Mouse (Mus musculus): Measurements from ENCODE around the gene Rnd3. TPM values are rescaled to one million over a fixed set of nuclear protein-coding genes. Genes with fewer than 3 reads are reported as not detected.

The Rnd3 gene
- polyA plus RNA-seq, 1 experiment from 2014 or later, result 53.8 TPM

DNA sequence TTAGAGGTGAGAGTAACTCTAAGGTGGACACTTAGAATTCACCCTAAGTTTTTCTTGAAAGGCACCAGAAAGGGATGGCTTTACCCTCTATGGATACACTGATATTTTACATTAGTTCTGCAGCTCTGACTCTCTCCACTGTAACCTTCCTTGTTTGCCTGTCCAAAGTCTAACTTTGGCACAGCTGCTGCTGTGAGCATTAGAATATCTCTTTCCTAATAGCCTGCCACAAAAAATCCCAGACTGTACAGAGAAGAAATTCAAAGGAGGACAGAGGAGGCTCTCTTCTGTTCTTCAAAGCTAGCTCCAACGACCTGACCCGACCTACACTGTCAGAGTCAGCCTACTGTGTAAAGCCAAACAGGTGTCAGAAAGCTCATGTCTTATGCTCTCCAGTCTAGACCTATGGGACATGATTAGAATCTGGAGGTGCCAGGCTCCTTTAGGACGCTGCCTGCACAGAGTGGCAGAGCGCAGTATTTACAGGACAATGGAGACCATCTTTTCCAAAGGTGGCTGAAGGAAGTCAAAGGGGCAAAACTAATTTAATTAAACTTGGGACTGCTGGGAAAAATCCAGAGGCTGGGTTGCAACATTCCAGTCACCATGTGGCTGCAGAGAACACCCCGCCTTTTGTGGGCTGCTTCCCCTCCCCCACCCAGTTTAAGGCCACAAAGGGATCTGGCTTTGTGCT lies 9.5 kb downstream of the Rnd3 start:
- Histone ChIP-seq H3K4me2 (ENCODE audit: low read depth, low read length) (peak overlapping the region; percentile 5; the same call in 1 of the 2 replicates), H3K27me3 (replicated peaks; ENCODE audit: control insufficient read depth, insufficient read depth, low read length) (no peaks in the 10 kb centered on the region), H3K9me3 (ENCODE audit: control insufficient read depth, low read length) (no peaks in the 10 kb centered on the region), H3K27ac (ENCODE audit: low read length) (peak overlapping the region; percentile 93), H3K36me3 (ENCODE audit: control insufficient read depth, insufficient read depth, low read length) (peaks cover 11% of the 10 kb centered on the region), H3K4me3 (ENCODE audit: low read length) (0 out of 2 replicates have a peak overlapping the region, but pooled peaks have one; percentile 23), H3K9ac (ENCODE audit: low read depth, low read length) (peak overlapping the region; percentile 4; the same call in 1 of the 2 replicates), H3K4me1 (ENCODE audit: control insufficient read depth, insufficient read depth, low read length) (peaks cover 68% of the 10 kb centered on the region)
- peak; percentile 57 for ATAC-seq
- WGBS, result 21% methylated on average over 5 of the region's 5 CpGs

DNA sequence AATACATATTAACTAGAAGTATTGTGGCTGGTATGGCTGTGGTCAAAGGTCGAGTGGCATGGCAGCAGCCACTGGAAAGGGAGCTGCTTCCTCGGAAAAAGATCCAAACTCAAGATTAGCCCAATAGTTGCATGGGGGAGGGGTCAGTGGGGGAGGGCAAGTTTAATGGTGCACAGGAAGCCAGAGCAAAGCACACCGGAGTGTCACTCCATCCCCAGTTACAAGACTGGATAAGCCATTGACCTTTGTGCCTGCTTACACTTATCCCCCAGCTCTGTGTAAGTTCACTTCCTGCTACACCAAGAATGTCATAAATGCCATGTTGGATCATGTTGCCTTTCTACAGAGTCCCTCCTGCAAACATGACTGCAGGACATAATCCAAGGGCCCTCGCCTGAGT lies 11.2 kb downstream of the Rnd3 start:
- Histone ChIP-seq H3K9ac (ENCODE audit: low read depth, low read length) (no peak overlapping the region), H3K27ac (ENCODE audit: low read length) (peak overlapping the region; percentile 34), H3K4me3 (ENCODE audit: low read length) (no peak overlapping the region), H3K9me3 (ENCODE audit: control insufficient read depth, low read length) (no peaks in the 10 kb centered on the region), H3K27me3 (replicated peaks; ENCODE audit: control insufficient read depth, insufficient read depth, low read length) (no peaks in the 10 kb centered on the region), H3K4me2 (ENCODE audit: low read depth, low read length) (peak overlapping the region; percentile 26; the same call in 1 of the 2 replicates), H3K4me1 (ENCODE audit: control insufficient read depth, insufficient read depth, low read length) (peaks cover 57% of the 10 kb centered on the region), H3K36me3 (ENCODE audit: control insufficient read depth, insufficient read depth, low read length) (peaks cover 16% of the 10 kb centered on the region)
- 32% methylated on average over 4 of the region's 4 CpGs for WGBS
- ATAC-seq, result peak; percentile 90

DNA sequence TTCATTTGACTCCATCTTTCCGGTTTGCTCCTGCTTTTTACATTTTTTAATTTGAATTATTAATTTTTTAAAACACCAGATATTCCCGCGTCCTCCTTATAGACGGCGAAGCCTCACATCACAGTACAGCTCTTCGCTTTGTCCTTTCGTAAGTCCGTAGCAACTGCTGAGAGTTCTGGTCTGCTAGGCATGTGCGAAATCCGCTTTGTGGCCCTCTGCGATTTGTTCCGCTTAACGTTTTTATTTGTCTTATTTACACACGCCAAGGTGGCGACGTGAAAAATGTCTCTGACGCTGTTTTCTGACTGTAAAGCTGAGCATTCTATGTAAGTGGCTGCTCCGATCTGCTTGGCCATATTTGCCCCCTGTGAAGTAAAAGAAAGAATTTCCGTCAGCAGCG lies 16.7 kb downstream of the Rnd3 start:
- no peak overlapping the region for H3K9ac ChIP-seq (ENCODE audit: low read depth, low read length)
- ATAC-seq, result no peak
- H3K9me3 ChIP-seq (ENCODE audit: control insufficient read depth, low read length), result no peaks in the 10 kb centered on the region
- H3K4me3 ChIP-seq (ENCODE audit: low read length), result no peak overlapping the region
- H3K27me3 ChIP-seq (replicated peaks; ENCODE audit: control insufficient read depth, insufficient read depth, low read length), result no peaks in the 10 kb centered on the region
- H3K27ac ChIP-seq (ENCODE audit: low read length), result no peak overlapping the region
- peaks cover 19% of the 10 kb centered on the region for H3K4me1 ChIP-seq (ENCODE audit: control insufficient read depth, insufficient read depth, low read length)
- H3K4me2 ChIP-seq (ENCODE audit: low read depth, low read length), result no peak overlapping the region
- WGBS, result 89% methylated on average over 20 of the region's 20 CpGs
- H3K36me3 ChIP-seq (ENCODE audit: control insufficient read depth, insufficient read depth, low read length), result peaks cover 35% of the 10 kb centered on the region

- H3K9ac ChIP-seq (ENCODE audit: low read depth, low read length), result no peak overlapping the region
- ATAC-seq, result peak; percentile 75
- no peak overlapping the region for H3K4me3 ChIP-seq (ENCODE audit: low read length)
- H3K4me1 ChIP-seq (ENCODE audit: control insufficient read depth, insufficient read depth, low read length), result no peaks in the 10 kb centered on the region
- WGBS, result 71% methylated on average over 4 of the region's 4 CpGs
- H3K36me3 ChIP-seq (ENCODE audit: control insufficient read depth, insufficient read depth, low read length), result peaks cover 21% of the 10 kb centered on the region
- H3K9me3 ChIP-seq (ENCODE audit: control insufficient read depth, low read length), result no peaks in the 10 kb centered on the region
- H3K27me3 ChIP-seq (replicated peaks; ENCODE audit: control insufficient read depth, insufficient read depth, low read length), result no peaks in the 10 kb centered on the region
- H3K27ac ChIP-seq (ENCODE audit: low read length), result no peak overlapping the region
- no peak overlapping the region for H3K4me2 ChIP-seq (ENCODE audit: low read depth, low read length)
These were observed 20.8 kb downstream of the Rnd3 start for GRCm38 (mm10) chr2:51128090-51128489.

DNA sequence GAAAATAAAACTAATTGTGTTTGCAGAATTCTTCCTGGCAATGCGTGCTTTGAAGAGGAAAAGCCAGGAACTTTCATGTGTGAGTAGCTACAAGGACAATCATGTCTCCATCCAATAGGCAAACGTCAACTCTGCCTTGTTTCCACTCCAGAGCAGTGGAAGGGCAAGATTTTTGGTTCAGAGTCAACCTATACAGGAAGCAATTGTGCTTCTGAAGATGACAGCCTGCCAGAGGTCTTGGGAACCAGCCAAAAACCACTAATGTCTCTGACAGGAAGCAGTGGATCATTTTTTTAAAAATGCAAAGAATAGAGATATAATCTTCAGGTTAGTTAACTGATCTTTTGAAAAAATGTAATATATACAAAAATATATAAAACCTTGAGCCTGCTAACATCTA lies 38.6 kb downstream of the Rnd3 start:
- Histone ChIP-seq H3K36me3 (ENCODE audit: control insufficient read depth, insufficient read depth, low read length) (no peaks in the 10 kb centered on the region), H3K4me2 (ENCODE audit: low read depth, low read length) (no peak overlapping the region), H3K9ac (ENCODE audit: low read depth, low read length) (no peak overlapping the region), H3K4me1 (ENCODE audit: control insufficient read depth, insufficient read depth, low read length) (no peaks in the 10 kb centered on the region), H3K27ac (ENCODE audit: low read length) (no peak overlapping the region), H3K9me3 (ENCODE audit: control insufficient read depth, low read length) (no peaks in the 10 kb centered on the region), H3K27me3 (replicated peaks; ENCODE audit: control insufficient read depth, insufficient read depth, low read length) (no peaks in the 10 kb centered on the region), H3K4me3 (ENCODE audit: low read length) (no peak overlapping the region)
- no peak for ATAC-seq
- 36% methylated on average over 2 of the region's 2 CpGs for WGBS

DNA sequence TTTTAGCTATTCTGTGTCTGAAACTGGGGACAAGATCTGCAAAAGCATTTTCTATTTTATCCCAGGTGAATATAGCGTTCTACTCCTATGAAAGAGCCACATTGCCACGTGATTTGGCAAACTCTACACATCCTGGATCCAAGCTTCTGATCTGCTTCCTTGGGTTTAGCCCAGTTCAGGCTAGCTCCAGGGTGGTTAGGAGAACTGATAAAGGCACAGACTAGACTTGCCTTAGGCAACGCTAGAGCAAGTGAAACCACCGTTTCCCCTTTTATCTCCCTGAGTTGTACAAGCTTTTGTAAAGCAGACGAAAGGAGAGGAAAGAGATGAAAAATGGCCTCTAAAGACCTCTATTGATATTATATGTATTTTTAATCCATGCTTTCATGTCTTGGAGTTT lies 40.3 kb downstream of the Rnd3 start:
- H3K9me3 ChIP-seq (ENCODE audit: control insufficient read depth, low read length), result no peaks in the 10 kb centered on the region
- no peaks in the 10 kb centered on the region for H3K4me1 ChIP-seq (ENCODE audit: control insufficient read depth, insufficient read depth, low read length)
- H3K4me2 ChIP-seq (ENCODE audit: low read depth, low read length), result no peak overlapping the region
- WGBS, result 71% methylated on average over 5 of the region's 5 CpGs
- no peak overlapping the region for H3K9ac ChIP-seq (ENCODE audit: low read depth, low read length)
- H3K36me3 ChIP-seq (ENCODE audit: control insufficient read depth, insufficient read depth, low read length), result no peaks in the 10 kb centered on the region
- no peaks in the 10 kb centered on the region for H3K27me3 ChIP-seq (replicated peaks; ENCODE audit: control insufficient read depth, insufficient read depth, low read length)
- no peak overlapping the region for H3K27ac ChIP-seq (ENCODE audit: low read length)
- no peak overlapping the region for H3K4me3 ChIP-seq (ENCODE audit: low read length)
- ATAC-seq, result no peak

GRCm38 (mm10) chr2:51101187-51101586 lies 47.7 kb downstream of the Rnd3 start:
- no peak overlapping the region for H3K4me3 ChIP-seq (ENCODE audit: low read length)
- 47% methylated on average over 4 of the region's 4 CpGs for WGBS
- no peaks in the 10 kb centered on the region for H3K36me3 ChIP-seq (ENCODE audit: control insufficient read depth, insufficient read depth, low read length)
- H3K9me3 ChIP-seq (ENCODE audit: control insufficient read depth, low read length), result no peaks in the 10 kb centered on the region
- peak; percentile 46 for ATAC-seq
- 0 out of 2 replicates have a peak, but pooled peaks cover 5% of the 10 kb centered on the region for H3K4me1 ChIP-seq (ENCODE audit: control insufficient read depth, insufficient read depth, low read length)
- no peak overlapping the region for H3K4me2 ChIP-seq (ENCODE audit: low read depth, low read length)
- H3K27ac ChIP-seq (ENCODE audit: low read length), result no peak overlapping the region
- H3K9ac ChIP-seq (ENCODE audit: low read depth, low read length), result no peak overlapping the region
- H3K27me3 ChIP-seq (replicated peaks; ENCODE audit: control insufficient read depth, insufficient read depth, low read length), result no peaks in the 10 kb centered on the region

- ATAC-seq, result no peak
- Histone ChIP-seq H3K9ac (ENCODE audit: low read depth, low read length) (no peak overlapping the region), H3K4me2 (ENCODE audit: low read depth, low read length) (no peak overlapping the region), H3K4me3 (ENCODE audit: low read length) (no peak overlapping the region), H3K4me1 (ENCODE audit: control insufficient read depth, insufficient read depth, low read length) (0 out of 2 replicates have a peak, but pooled peaks cover 5% of the 10 kb centered on the region), H3K27me3 (replicated peaks; ENCODE audit: control insufficient read depth, insufficient read depth, low read length) (no peaks in the 10 kb centered on the region), H3K9me3 (ENCODE audit: control insufficient read depth, low read length) (no peaks in the 10 kb centered on the region), H3K27ac (ENCODE audit: low read length) (no peak overlapping the region), H3K36me3 (ENCODE audit: control insufficient read depth, insufficient read depth, low read length) (no peaks in the 10 kb centered on the region)
- 65% methylated on average over 9 of the region's 9 CpGs for WGBS
These were observed 48.9 kb downstream of the Rnd3 start for GRCm38 (mm10) chr2:51099987-51100386.

DNA sequence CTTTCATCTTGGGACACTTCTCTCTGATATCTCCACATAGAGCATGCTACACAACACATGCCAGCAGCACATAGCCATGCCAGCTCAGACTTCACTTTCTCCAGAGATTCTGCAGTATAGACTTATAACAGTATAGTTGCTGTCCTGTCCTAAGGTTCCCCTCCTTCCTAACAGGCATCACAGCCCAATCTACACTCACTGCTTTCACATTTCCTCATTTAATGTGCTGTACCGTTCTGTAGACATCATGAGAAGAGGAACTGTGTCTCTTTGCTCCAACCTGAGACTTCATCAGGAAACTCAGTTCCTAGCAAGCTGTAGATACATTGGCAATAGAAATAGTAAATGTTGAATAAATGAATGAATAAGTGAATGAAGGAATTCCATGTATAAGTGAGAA lies 49.7 kb downstream of the Rnd3 start:
- no peak for ATAC-seq
- 80% methylated on average over 1 of the region's 1 CpGs for WGBS
- no peak overlapping the region for H3K4me3 ChIP-seq (ENCODE audit: low read length)
- no peak overlapping the region for H3K4me2 ChIP-seq (ENCODE audit: low read depth, low read length)
- no peak overlapping the region for H3K27ac ChIP-seq (ENCODE audit: low read length)
- H3K9me3 ChIP-seq (ENCODE audit: control insufficient read depth, low read length), result no peaks in the 10 kb centered on the region
- no peak overlapping the region for H3K9ac ChIP-seq (ENCODE audit: low read depth, low read length)
- no peaks in the 10 kb centered on the region for H3K27me3 ChIP-seq (replicated peaks; ENCODE audit: control insufficient read depth, insufficient read depth, low read length)
- no peaks in the 10 kb centered on the region for H3K36me3 ChIP-seq (ENCODE audit: control insufficient read depth, insufficient read depth, low read length)
- H3K4me1 ChIP-seq (ENCODE audit: control insufficient read depth, insufficient read depth, low read length), result 0 out of 2 replicates have a peak, but pooled peaks cover 5% of the 10 kb centered on the region

GRCm38 (mm10) chr2:51090688-51091087 lies 58.2 kb downstream of the Rnd3 start:
- no peaks in the 10 kb centered on the region for H3K27me3 ChIP-seq (replicated peaks; ENCODE audit: control insufficient read depth, insufficient read depth, low read length)
- H3K4me1 ChIP-seq (ENCODE audit: control insufficient read depth, insufficient read depth, low read length), result no peaks in the 10 kb centered on the region; the same call in 1 of the 2 replicates
- H3K27ac ChIP-seq (ENCODE audit: low read length), result no peak overlapping the region
- H3K4me3 ChIP-seq (ENCODE audit: low read length), result no peak overlapping the region
- ATAC-seq, result no peak
- no peaks in the 10 kb centered on the region for H3K36me3 ChIP-seq (ENCODE audit: control insufficient read depth, insufficient read depth, low read length)
- H3K9ac ChIP-seq (ENCODE audit: low read depth, low read length), result no peak overlapping the region
- 79% methylated on average over 7 of the region's 7 CpGs for WGBS
- no peak overlapping the region for H3K4me2 ChIP-seq (ENCODE audit: low read depth, low read length)
- no peaks in the 10 kb centered on the region for H3K9me3 ChIP-seq (ENCODE audit: control insufficient read depth, low read length)
